Mouse (Mus musculus) cerebellum, adult (tissue): ENCODE results near the gene Fubp1.

Source experiments
- ATAC-seq: cut with Nextera tagmentation; 2 replicates; pipeline ENCODE4 v1.9.2; 2017; ENCODE audit warnings: mild to moderate bottlenecking, moderate library complexity, mixed read lengths; ENCODE audit not compliant: insufficient number of reproducible peaks, low FRiP score, low TSS enrichment

Gene Fubp1

GRCm38 (mm10) chr3:152271071-152271710 lies 61.0 kb downstream of the Fubp1 start:
- no peak for ATAC-seq

- no peak for ATAC-seq
Observed at GRCm38 (mm10) chr3:152271876-152272275, 61.7 kb downstream of the Fubp1 start.

- ATAC-seq = no peak
Observed at GRCm38 (mm10) chr3:152272974-152273685, 62.9 kb downstream of the Fubp1 start.

- ATAC-seq = no peak
Observed at GRCm38 (mm10) chr3:152275008-152275407, 64.8 kb downstream of the Fubp1 start.

GRCm38 (mm10) chr3:152276935-152277334 lies 66.7 kb downstream of the Fubp1 start:
- ATAC-seq = no peak

GRCm38 (mm10) chr3:152277912-152278311 lies 67.7 kb downstream of the Fubp1 start:
- no peak for ATAC-seq

- ATAC-seq = no peak
Observed at GRCm38 (mm10) chr3:152278431-152278830, 68.2 kb downstream of the Fubp1 start.

GRCm38 (mm10) chr3:152282126-152282525 lies 71.9 kb downstream of the Fubp1 start:
- ATAC-seq = no peak

- no peak for ATAC-seq
Observed at GRCm38 (mm10) chr3:152284306-152284705, 74.1 kb downstream of the Fubp1 start.

GRCm38 (mm10) chr3:152284759-152285158 lies 74.5 kb downstream of the Fubp1 start:
- no peak for ATAC-seq
